Mouse (Mus musculus): Measurements from ENCODE around the gene Dlec1. TPM values are rescaled to one million over a fixed set of nuclear protein-coding genes. Genes with fewer than 3 reads are reported as not detected.

Dlec1 gene
- polyA plus RNA-seq, 1 experiment from 2014 or later, result 6.6 TPM

DNA sequence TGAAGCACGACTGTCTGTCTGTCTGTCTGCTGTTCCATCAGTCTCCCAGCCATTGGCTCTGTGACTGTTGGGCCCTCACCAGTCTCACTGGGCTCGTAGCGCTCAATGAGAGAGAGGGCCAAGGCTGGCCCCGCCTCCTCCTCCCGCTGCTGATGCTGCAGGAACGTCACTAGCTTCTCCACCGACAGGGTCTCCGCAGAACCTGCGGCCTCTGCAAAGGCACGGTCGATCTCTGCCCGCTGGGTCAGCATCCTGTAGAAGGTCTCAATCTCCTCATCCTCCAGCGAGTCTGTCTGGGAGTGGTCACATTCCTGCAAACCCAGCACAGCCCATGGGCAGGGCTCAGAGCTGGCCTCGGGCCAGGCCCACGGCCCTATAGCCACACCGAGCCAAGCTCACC is 26.6 kb upstream of the Dlec1 start:
- WGBS, result 79% methylated on average over 16 of the region's 16 CpGs
- no peak overlapping the region for H3K9ac ChIP-seq (ENCODE audit: low read depth, low read length)
- ATAC-seq (replicated peaks; ENCODE audit: low FRiP score, low read depth) (no peak), DNase-seq (ENCODE audit: low spot score) (no peak)
- H3K4me2 ChIP-seq (ENCODE audit: low read length), result no peak overlapping the region
- H3K36me3 ChIP-seq (ENCODE audit: insufficient read depth, low read length), result peaks cover 8% of the 10 kb centered on the region; the same call in 1 of the 2 replicates
- TF ChIP-seq CTCF (IDR thresholded peaks at IDR 0.05; ENCODE audit: low read depth), result no peak
- no peak overlapping the region for H3K27ac ChIP-seq
- H3K9me3 ChIP-seq (replicated peaks; ENCODE audit: low read length), result no peaks in the 10 kb centered on the region
- peaks cover 5% of the 10 kb centered on the region; the same call in 1 of the 2 replicates for H3K4me1 ChIP-seq (replicated peaks; ENCODE audit: insufficient read depth, low read length)
- no peak overlapping the region for H3K4me3 ChIP-seq (replicated peaks; ENCODE audit: low read depth, low read length)
- no peaks in the 10 kb centered on the region for H3K27me3 ChIP-seq (ENCODE audit: insufficient read depth, low read length)

DNA sequence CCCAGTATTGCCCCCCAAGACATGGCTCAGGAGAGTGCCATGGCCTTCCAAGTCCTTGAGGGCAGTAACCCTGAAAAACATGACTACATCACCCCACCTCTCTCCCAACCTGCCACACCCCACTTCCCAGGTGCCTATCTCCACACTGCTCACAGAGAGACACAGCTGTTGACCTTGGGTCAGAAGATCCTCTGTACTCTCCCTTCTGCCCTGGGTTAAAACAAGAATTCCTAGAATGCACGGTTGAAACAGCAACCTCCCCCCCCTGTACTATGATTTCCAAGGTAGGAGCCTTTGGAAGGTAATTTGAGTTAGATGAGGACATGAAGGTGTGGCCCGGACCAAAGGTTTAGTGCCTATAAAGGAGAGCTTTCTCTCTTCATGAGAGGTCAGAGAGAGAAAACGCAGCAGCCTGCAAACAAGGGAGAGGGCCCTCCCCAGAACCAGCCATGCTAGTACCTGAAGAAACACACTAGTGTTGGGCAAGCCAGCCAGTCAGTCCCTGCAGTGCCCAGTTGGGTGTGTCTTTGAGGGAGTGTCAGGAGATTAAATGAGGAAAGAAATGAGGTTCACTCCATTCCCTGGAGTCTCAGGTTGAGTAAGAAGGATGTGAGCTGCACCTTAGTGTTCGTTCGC is 22.1 kb upstream of the Dlec1 start:
- TF ChIP-seq CTCF (IDR thresholded peaks at IDR 0.05; ENCODE audit: low read depth), result no peak
- no peak overlapping the region for H3K4me3 ChIP-seq (replicated peaks; ENCODE audit: low read depth, low read length)
- no peak overlapping the region for H3K9ac ChIP-seq (ENCODE audit: low read depth, low read length)
- no peaks in the 10 kb centered on the region for H3K27me3 ChIP-seq (ENCODE audit: insufficient read depth, low read length)
- H3K4me2 ChIP-seq (ENCODE audit: low read length), result no peak overlapping the region
- 53% methylated on average over 5 of the region's 5 CpGs for WGBS
- H3K9me3 ChIP-seq (replicated peaks; ENCODE audit: low read length), result no peaks in the 10 kb centered on the region
- peaks cover 6% of the 10 kb centered on the region; the same call in 1 of the 2 replicates for H3K4me1 ChIP-seq (replicated peaks; ENCODE audit: insufficient read depth, low read length)
- DNase-seq (ENCODE audit: low spot score), result no peak
- ATAC-seq (replicated peaks; ENCODE audit: low FRiP score, low read depth), result no peak
- H3K27ac ChIP-seq, result no peak overlapping the region
- H3K36me3 ChIP-seq (ENCODE audit: insufficient read depth, low read length), result peaks cover 2% of the 10 kb centered on the region; the same call in 1 of the 2 replicates

DNA sequence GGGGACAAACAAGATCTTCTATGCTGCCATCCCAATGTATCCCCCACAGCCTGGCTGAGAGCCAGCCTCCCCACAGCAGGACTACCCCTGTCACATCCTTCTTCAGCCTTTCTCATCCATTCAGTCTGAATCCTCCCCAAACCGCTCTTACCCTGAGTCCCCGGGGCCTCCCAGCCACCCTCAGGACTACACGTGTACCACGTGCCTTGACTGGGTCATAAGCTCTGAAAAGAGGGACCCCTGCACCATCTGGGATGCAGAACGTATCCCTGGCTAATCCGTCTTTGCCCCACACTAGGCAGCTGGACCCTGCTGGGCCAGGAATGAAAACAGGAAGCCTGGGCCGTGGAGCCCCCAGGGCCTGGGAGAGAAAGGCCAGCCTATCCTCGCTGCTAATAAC is 20.2 kb upstream of the Dlec1 start:
- H3K4me2 ChIP-seq (ENCODE audit: low read length), result no peak overlapping the region
- TF ChIP-seq CTCF (IDR thresholded peaks at IDR 0.05; ENCODE audit: low read depth), result no peak
- DNase-seq (ENCODE audit: low spot score) (no peak), ATAC-seq (replicated peaks; ENCODE audit: low FRiP score, low read depth) (no peak)
- H3K9ac ChIP-seq (ENCODE audit: low read depth, low read length), result no peak overlapping the region
- 31% methylated on average over 8 of the region's 8 CpGs for WGBS
- no peaks in the 10 kb centered on the region for H3K36me3 ChIP-seq (ENCODE audit: insufficient read depth, low read length)
- H3K27me3 ChIP-seq (ENCODE audit: insufficient read depth, low read length), result no peaks in the 10 kb centered on the region
- peaks cover 6% of the 10 kb centered on the region; the same call in 1 of the 2 replicates for H3K4me1 ChIP-seq (replicated peaks; ENCODE audit: insufficient read depth, low read length)
- H3K27ac ChIP-seq, result no peak overlapping the region
- no peaks in the 10 kb centered on the region for H3K9me3 ChIP-seq (replicated peaks; ENCODE audit: low read length)
- no peak overlapping the region for H3K4me3 ChIP-seq (replicated peaks; ENCODE audit: low read depth, low read length)

DNA sequence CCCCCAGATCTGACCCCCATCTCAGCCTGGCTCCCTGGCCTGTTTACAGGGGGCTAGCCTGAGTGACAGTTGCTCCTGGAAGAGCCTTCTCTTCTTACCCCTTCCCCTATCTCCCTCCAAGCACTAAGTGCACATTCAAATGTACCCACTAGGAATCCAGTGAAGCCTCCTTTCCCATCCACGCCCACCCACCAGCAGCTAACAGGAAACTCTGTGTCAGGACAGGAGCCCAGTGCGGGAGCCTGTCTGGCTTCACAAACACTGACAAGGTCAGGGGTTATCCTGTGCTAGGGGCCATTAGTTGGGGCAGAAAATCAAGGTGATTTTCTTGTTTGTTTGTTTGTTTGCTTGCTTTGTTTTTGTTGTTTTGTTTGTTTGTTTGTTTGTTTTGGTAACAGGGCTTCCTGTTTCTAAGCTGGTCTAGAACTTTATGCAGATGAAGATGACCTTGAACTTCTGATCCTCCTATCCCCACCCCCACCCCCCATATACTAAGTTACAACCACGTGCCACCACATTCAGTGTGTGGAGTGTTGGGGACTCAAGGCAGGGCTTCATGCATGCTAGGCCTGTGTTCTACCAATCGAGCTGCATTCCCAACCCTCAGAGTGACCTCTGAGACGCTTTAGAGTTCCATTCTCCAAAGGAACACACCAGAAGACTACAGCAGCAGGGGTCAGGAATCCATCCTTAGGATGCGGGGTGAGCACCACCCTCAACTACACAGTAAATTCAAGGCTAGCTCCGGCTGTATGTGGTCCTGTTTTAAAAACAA is 19.4 kb upstream of the Dlec1 start:
- no peak for ATAC-seq (replicated peaks; ENCODE audit: low FRiP score, low read depth)
- Histone ChIP-seq H3K27ac (no peak overlapping the region), H3K4me3 (replicated peaks; ENCODE audit: low read depth, low read length) (no peak overlapping the region), H3K36me3 (ENCODE audit: insufficient read depth, low read length) (no peaks in the 10 kb centered on the region), H3K9me3 (replicated peaks; ENCODE audit: low read length) (no peaks in the 10 kb centered on the region), H3K4me1 (replicated peaks; ENCODE audit: insufficient read depth, low read length) (peaks cover 12% of the 10 kb centered on the region), H3K4me2 (ENCODE audit: low read length) (no peak overlapping the region), H3K9ac (ENCODE audit: low read depth, low read length) (no peak overlapping the region), H3K27me3 (ENCODE audit: insufficient read depth, low read length) (no peaks in the 10 kb centered on the region)
- WGBS, result 70% methylated on average over 7 of the region's 7 CpGs
- no peak for TF ChIP-seq CTCF (IDR thresholded peaks at IDR 0.05; ENCODE audit: low read depth)
- no peak for DNase-seq (ENCODE audit: low spot score)

DNA sequence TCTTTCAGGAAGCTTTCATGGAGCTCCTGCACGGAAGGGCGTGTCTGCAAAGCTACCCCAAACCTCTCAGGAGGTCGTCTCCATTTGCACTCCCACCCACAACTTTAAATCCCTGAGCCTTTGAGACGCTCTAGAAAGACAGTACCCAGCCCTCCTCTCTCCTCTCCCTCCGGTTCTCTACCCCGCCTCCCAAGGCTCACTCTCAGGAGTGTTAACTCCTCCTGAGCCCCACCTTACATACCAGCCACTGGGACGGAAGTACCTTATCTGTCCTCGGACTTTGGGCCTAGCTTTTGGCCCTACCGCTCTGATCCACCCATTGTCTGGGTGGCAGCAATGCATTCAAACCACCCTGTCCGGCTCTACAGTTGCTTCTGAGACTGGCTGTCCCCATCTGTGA is 18.3 kb upstream of the Dlec1 start:
- Histone ChIP-seq H3K4me2 (ENCODE audit: low read length) (no peak overlapping the region), H3K36me3 (ENCODE audit: insufficient read depth, low read length) (no peaks in the 10 kb centered on the region), H3K27me3 (ENCODE audit: insufficient read depth, low read length) (no peaks in the 10 kb centered on the region), H3K9me3 (replicated peaks; ENCODE audit: low read length) (no peaks in the 10 kb centered on the region), H3K9ac (ENCODE audit: low read depth, low read length) (no peak overlapping the region), H3K27ac (no peak overlapping the region), H3K4me3 (replicated peaks; ENCODE audit: low read depth, low read length) (no peak overlapping the region), H3K4me1 (replicated peaks; ENCODE audit: insufficient read depth, low read length) (peaks cover 13% of the 10 kb centered on the region)
- ATAC-seq (replicated peaks; ENCODE audit: low FRiP score, low read depth) (no peak), DNase-seq (ENCODE audit: low spot score) (no peak)
- TF ChIP-seq CTCF (IDR thresholded peaks at IDR 0.05; ENCODE audit: low read depth), result no peak
- WGBS, result 81% methylated on average over 10 of the region's 10 CpGs

DNA sequence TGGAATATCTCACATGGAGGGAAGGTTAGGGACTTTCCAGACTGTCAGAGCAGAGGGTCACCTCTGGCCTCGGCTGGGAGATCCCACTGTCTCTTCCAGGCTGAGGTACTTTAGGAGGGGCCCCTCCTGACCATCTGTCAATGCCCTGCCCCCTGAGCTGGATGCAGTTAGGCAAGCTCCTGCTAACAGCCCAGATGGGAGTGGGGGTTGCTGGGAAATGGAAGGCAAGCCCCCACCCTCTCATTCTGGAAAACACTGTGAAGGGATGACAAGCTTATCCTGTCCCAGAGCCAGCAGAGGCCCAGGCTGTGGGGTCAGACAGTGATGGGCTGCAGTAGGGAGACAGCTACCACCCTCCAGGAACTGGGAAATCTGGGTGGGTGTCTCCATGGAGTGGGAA is 15.8 kb upstream of the Dlec1 start:
- no peak for ATAC-seq (replicated peaks; ENCODE audit: low FRiP score, low read depth)
- H3K9me3 ChIP-seq (replicated peaks; ENCODE audit: low read length), result no peaks in the 10 kb centered on the region
- H3K4me2 ChIP-seq (ENCODE audit: low read length), result no peak overlapping the region
- DNase-seq (ENCODE audit: low spot score), result no peak
- H3K27ac ChIP-seq, result no peak overlapping the region
- H3K27me3 ChIP-seq (ENCODE audit: insufficient read depth, low read length), result no peaks in the 10 kb centered on the region
- no peak for TF ChIP-seq CTCF (IDR thresholded peaks at IDR 0.05; ENCODE audit: low read depth)
- no peaks in the 10 kb centered on the region for H3K36me3 ChIP-seq (ENCODE audit: insufficient read depth, low read length)
- no peak overlapping the region for H3K4me3 ChIP-seq (replicated peaks; ENCODE audit: low read depth, low read length)
- H3K9ac ChIP-seq (ENCODE audit: low read depth, low read length), result no peak overlapping the region
- WGBS, result 24% methylated on average over 1 of the region's 1 CpGs
- H3K4me1 ChIP-seq (replicated peaks; ENCODE audit: insufficient read depth, low read length), result peaks cover 13% of the 10 kb centered on the region
